Mouse (Mus musculus) A20 (cell line): ENCODE measurements at regions not wholly inside any gene's neighbourhood (a gene's known extent, or its start where the extent isn't known, plus 50 kb on each side); places are given as distances from the start of the nearest gene placed in this dataset.
"Not testable (repeated sequence)": the region's sequence is repeated elsewhere in the genome, so short reads cannot be mapped to it uniquely, and the experiment has no call there.

Experiments
- DNase-seq: peaks from one replicate; pipeline ENCODE4 v3.0.0-alpha.2; 2011; ENCODE audit warnings: low read depth, low spot score

GRCm38 (mm10) chr15:49121202-49121601 lies 4763.5 kb upstream of the Gm7489 start:
- DNase-seq, result no peak

DNA sequence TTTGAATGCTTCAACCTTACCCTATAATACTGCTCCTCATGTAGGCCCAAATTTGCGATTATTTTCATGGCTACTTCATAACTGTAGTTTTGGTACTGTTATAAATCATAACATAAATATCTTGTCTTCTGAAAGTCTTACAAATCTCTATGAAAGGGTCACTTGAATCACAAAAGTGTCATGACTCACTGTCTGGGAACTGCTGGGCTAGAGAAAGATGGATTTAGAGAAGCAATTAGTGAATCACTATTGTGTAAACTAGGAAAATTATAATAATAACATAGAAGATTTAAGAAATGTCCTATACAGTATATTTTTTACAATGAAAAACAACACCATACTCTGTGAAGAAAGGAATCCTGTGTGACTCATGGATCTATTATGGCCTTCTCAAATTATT lies 4738.3 kb upstream of the Gm7489 start:
- no peak for DNase-seq

DNA sequence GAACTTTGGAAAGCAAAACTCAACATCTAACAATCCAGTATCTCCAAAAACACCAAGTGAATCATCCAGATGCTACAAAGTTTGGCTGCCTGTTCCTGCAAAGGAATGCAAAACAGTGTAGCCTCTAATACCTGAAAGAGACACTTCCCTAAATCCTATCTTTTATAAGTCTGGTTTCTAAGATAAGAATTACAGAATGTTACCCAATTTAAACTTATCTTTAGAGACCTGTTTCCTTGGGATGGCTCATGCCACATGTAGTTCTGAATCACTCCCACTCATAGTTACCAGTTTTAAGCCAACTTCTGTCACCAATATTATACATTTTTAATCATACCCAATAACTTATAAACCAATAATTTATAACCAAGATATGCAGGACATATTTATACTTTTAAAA lies 4732.7 kb upstream of the Gm7489 start:
- DNase-seq, result no peak

GRCm38 (mm10) chr15:49154026-49154425 lies 4730.7 kb upstream of the Gm7489 start:
- no peak for DNase-seq

- no peak for DNase-seq
Measured at GRCm38 (mm10) chr15:49191474-49191873, 4693.2 kb upstream of the Gm7489 start.

GRCm38 (mm10) chr15:49192571-49192970 lies 4692.1 kb upstream of the Gm7489 start:
- not testable (repeated sequence) for DNase-seq

GRCm38 (mm10) chr15:49229063-49229462 lies 4655.6 kb upstream of the Gm7489 start:
- no peak for DNase-seq

- DNase-seq, result no peak
Measured at GRCm38 (mm10) chr15:49230846-49231245, 4653.9 kb upstream of the Gm7489 start.

DNA sequence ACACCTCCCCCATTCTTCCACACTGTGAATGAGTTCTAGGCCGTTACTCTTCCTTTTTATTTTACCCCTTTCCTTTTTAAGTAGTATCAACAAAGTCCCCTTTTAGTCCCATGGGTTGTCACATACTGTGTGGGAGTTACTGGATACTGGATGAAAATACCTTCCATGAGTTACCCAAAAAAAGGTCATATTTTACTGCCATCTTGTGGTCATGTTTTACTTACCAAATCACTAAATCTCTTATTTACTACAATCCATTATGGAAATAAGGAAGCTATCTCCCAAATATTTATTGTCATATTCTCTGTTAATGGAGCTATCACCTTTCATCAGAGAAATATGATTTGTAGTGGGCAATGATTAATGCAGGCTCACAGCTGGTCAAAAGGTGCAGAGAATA lies 4614.5 kb upstream of the Gm7489 start:
- DNase-seq, result peak; percentile 8
